Mouse (Mus musculus) spleen, adult 12 weeks (tissue): Measurements from ENCODE around the gene Adgra1.

ENCODE experiments used
- DNase-seq: peaks from one replicate; pipeline ENCODE4 v3.0.0; 2022; ENCODE audit warnings: low spot score

The Adgra1 gene

GRCm38 (mm10) chr7:139850152-139850551 lies 16.2 kb downstream of the Adgra1 start:
- DNase-seq: no peak

GRCm38 (mm10) chr7:139850677-139851076 lies 16.7 kb downstream of the Adgra1 start:
- no peak for DNase-seq

GRCm38 (mm10) chr7:139851098-139851497 lies 17.1 kb downstream of the Adgra1 start:
- no peak for DNase-seq

- DNase-seq: no peak
These were observed 21.3 kb downstream of the Adgra1 start for GRCm38 (mm10) chr7:139855261-139855660.

- no peak for DNase-seq
These were observed 27.4 kb downstream of the Adgra1 start for GRCm38 (mm10) chr7:139861411-139861810.

GRCm38 (mm10) chr7:139863076-139863475 lies 29.1 kb downstream of the Adgra1 start:
- no peak for DNase-seq

GRCm38 (mm10) chr7:139864253-139864652 lies 30.3 kb downstream of the Adgra1 start:
- DNase-seq: no peak

- DNase-seq: no peak
These were observed 30.9 kb downstream of the Adgra1 start for GRCm38 (mm10) chr7:139864871-139865270.

- DNase-seq: no peak
These were observed 37.0 kb downstream of the Adgra1 start for GRCm38 (mm10) chr7:139871014-139871413.

- no peak for DNase-seq
These were observed 43.3 kb downstream of the Adgra1 start for GRCm38 (mm10) chr7:139877167-139877792.

- DNase-seq: no peak
These were observed 44.1 kb downstream of the Adgra1 start for GRCm38 (mm10) chr7:139878122-139878521.

- no peak for DNase-seq
These were observed 44.6 kb downstream of the Adgra1 start for GRCm38 (mm10) chr7:139878621-139879020.

- DNase-seq: no peak
These were observed 49.6 kb downstream of the Adgra1 start for GRCm38 (mm10) chr7:139883545-139883944.

GRCm38 (mm10) chr7:139891779-139892178 lies 57.8 kb downstream of the Adgra1 start:
- DNase-seq: no peak

- no peak for DNase-seq
These were observed 60.9 kb downstream of the Adgra1 start, which contains the start of gene Kndc1 for GRCm38 (mm10) chr7:139894655-139895557. TSS of gene Kndc1 (plus strand) at chr7:139894696.

GRCm38 (mm10) chr7:139896271-139896670 lies 62.3 kb downstream of the Adgra1 start:
- DNase-seq: no peak

- DNase-seq: no peak
These were observed 62.8 kb downstream of the Adgra1 start for GRCm38 (mm10) chr7:139896796-139897195.

GRCm38 (mm10) chr7:139898606-139899005 lies 64.6 kb downstream of the Adgra1 start:
- no peak for DNase-seq

- no peak for DNase-seq
These were observed 65.5 kb downstream of the Adgra1 start for GRCm38 (mm10) chr7:139899505-139899904.

GRCm38 (mm10) chr7:139900456-139900855 lies 66.5 kb downstream of the Adgra1 start:
- DNase-seq: no peak

GRCm38 (mm10) chr7:139900896-139901295 lies 66.9 kb downstream of the Adgra1 start:
- DNase-seq: no peak

GRCm38 (mm10) chr7:139901981-139902380 lies 68.0 kb downstream of the Adgra1 start:
- DNase-seq: no peak

- DNase-seq: no peak
These were observed 71.3 kb downstream of the Adgra1 start for GRCm38 (mm10) chr7:139905261-139905660.
